Mouse (Mus musculus) CD4-positive, CD25-positive, alpha-beta regulatory T cell, adult 2 months (primary cell): ENCODE data around the gene Mpv17l2.

Experiments
- DNase-seq: peaks from one replicate; pipeline ENCODE4 v3.0.0-alpha.2; 2012; ENCODE audit warnings: low read depth, low spot score

Gene Mpv17l2

GRCm38 (mm10) chr8:70721601-70722000, 39.1 kb downstream of the Mpv17l2 start:
- no peak for DNase-seq

GRCm38 (mm10) chr8:70720739-70721138, 40.0 kb downstream of the Mpv17l2 start:
- DNase-seq = peak; percentile 89

DNA sequence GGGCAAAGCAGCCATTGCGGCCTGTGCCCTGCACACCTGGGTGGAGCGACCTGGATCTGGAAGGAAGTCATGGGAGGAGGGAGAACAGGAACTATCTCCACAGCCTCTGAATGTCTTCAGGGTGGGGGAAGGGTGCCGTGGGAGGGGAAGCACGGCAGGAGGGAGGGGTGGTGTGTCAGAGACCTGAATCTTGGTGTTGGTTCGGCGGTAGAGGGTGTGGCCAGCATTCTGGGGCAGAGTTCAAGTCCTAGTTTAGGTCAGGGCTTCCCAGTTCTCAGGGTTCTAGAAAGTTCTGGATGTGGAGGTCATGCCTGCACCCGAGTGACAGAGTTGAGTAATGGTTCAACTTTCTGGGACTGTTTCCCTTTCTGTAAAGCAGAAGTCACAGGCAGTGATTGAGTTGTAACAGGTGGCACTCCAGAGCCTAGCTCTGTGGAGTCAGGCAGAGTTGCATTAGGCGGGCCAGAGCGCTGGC, 40.9 kb downstream of the Mpv17l2 start:
- peak; percentile 15 for DNase-seq

GRCm38 (mm10) chr8:70718297-70718696, 42.4 kb downstream of the Mpv17l2 start, which contains the start of gene Gm3336:
TSS of gene Gm3336 (plus strand) at chr8:70718543.
- peak; percentile 87 for DNase-seq

DNA sequence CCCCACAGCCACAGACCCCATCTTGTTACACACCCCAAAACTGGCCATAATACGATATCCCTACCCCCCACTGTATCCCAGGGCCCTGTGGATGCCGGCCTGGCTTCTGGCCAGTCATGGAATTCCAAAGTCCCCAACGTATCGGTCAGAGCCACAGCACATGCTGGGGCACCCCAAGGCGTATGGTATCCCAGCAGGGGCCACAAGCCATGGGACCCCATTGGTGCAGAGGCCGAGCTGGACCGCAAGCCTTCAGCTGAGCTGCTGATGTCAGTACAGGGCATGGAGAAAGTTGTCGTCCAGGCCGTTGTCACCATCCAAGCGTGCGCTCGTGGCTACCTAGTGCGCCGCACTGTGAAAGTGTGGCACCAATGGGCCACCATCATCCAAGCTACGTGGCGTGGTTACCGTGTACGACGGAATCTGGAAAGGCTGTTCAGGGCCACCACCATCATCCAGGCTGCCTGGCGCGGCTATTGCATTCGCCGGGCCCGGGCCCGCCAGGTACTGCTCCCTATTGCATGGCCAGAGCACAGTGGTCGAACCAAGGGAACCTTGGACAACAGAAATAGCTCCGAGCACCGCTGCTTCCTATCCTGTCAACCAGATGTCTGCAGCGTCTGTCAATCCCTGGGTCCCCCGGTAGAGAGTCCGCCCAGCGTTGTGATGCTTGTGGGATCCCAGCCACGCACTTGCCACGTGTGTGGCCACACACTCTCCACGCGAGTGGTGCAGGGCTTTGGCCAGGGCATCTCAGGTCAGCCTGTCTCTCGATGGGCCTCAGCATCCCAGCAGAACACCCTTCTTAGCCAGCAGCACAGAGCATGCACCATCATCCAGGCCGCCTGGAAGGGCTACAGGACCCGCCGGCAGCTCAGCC, 44.0 kb downstream of the Mpv17l2 start:
- no peak for DNase-seq

DNA sequence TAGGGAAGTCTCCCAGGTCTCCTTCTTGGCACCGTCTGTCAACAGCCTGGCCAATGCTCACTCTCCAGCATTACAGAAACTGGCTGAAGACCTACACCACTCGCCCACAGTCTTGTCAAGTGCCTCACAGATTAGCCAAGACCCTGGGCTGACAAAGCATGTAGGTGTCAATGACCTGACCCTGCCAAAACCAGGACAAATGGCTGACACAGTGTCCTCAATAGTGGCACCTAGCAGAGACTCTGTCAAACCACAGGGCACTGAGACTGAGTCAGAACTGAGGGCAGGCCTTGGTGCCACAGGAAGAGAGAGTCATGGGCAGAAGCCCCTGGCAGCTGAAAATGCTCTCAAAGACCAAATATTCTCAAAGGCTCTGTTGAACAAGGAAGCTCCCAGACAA, 45.7 kb downstream of the Mpv17l2 start:
- DNase-seq = no peak

GRCm38 (mm10) chr8:70713991-70714390, 46.8 kb downstream of the Mpv17l2 start:
- no peak for DNase-seq

DNA sequence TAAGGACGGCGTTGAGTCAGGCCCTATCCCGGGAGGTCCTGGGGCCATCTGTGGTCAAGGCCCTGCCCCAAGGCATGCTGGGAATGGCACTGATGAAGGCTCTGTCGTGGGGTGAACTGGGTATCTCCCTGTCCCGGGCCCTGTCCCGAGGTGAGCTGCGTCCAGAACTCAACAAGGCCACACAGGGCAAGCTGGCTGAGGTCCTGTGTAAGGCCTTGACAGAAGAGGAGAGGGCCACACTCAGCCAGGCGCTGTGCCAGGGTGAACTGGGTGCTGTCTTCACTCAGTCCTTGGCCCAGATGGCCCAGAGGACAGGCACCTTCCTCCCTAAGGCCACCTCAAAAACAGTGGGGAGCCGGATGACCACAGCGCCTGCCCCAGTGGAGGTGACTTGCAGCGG, 49.7 kb downstream of the Mpv17l2 start:
- DNase-seq = no peak

DNA sequence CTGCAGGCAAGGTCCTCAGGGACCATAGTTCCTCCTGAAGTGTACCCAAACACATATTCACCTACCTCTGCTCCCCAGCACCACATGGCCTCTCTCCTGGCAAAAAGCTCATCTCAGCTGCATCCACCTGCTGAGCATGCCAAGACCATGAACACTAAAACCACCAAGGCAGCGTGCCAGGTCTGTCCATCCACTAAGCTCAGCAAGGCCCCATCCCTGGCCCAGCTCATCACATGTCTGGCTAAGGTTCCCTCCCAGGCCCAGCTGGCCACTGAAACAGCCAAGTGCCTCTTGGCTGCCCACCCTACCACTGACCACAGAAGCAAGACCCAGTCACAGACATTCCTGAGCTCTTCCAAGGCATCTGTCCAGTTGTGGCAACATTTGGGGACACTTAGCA, 50.5 kb downstream of the Mpv17l2 start:
- DNase-seq = no peak

GRCm38 (mm10) chr8:70709794-70710193, 51.0 kb downstream of the Mpv17l2 start:
- no peak for DNase-seq
